Mouse (Mus musculus): ENCODE measurements around the gene Nlrp6.
A peak's percentile ranks its signal among the peaks of the same experiment; 100 is the strongest.

The Nlrp6 gene

DNA sequence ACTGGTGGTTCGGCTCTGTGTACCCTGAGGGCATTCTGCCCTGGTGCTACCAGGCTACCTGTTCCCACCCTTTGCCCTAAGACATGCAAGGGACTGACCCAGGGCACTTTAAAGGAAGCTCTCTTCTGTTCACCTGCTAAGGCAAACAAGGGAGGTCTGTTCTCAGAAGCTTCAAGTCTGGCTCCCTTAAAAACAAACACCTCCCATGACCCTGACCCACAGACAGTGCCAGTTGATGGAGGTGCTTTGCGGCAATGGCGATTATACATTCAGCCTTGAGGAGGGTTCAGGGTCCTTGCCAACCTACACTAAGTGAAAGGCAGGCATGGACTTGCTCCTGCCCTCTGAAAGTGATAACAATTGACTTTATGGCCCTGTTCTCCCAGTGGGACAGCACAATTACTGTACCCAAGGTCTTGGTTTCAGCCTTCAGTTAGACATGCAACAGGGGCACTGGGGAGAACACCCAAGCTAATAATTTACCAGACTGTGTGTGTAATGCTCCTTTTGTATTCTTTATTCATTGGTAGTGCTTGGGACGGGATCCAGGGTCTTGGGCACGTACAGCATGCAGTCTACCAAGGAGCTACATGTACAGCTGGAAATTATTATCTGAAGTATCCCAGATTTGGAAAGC is 7.7 kb upstream of the Nlrp6 start:
- DNase-seq: no peak

DNA sequence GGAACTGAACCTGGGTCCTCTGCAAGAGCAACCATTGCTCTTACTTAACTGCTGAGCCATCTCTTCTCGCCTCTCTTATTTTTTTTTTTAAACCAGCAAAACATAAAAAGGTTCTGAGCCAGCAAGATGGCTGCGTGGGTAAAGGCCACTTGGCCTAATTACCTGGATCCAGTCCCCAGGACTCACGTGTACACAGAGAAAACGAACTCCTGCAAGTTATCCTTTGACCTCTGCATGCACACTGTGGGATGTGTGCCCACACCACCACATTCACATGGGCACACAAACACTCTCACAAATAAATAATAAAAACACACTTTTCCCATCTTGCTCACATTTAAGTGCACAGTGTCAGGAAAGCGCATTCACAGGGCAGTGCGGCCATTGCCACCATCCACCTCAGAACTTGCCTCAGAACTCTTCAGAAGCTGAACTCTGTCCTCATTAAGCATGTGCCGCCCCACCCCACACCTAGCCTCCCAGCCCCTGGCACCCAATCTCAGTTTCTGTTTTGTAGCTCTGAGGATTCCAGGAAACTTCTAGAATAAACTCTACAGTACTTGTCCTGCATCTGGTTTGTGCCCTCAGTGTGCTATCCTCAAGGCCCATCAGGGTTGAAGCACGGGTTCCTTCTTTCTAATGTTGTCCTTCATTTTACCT is 6.5 kb upstream of the Nlrp6 start:
- no peak for DNase-seq

GRCm38 (mm10) chr7:140919911-140920310 is 791 bp upstream of the Nlrp6 start:
- DNase-seq: no peak

GRCm38 (mm10) chr7:140921225-140921975 is 698 bp downstream of the Nlrp6 start:
- DNase-seq: no peak

GRCm38 (mm10) chr7:140922398-140923069 is 1.8 kb downstream of the Nlrp6 start:
- peak; percentile 47 for DNase-seq

DNA sequence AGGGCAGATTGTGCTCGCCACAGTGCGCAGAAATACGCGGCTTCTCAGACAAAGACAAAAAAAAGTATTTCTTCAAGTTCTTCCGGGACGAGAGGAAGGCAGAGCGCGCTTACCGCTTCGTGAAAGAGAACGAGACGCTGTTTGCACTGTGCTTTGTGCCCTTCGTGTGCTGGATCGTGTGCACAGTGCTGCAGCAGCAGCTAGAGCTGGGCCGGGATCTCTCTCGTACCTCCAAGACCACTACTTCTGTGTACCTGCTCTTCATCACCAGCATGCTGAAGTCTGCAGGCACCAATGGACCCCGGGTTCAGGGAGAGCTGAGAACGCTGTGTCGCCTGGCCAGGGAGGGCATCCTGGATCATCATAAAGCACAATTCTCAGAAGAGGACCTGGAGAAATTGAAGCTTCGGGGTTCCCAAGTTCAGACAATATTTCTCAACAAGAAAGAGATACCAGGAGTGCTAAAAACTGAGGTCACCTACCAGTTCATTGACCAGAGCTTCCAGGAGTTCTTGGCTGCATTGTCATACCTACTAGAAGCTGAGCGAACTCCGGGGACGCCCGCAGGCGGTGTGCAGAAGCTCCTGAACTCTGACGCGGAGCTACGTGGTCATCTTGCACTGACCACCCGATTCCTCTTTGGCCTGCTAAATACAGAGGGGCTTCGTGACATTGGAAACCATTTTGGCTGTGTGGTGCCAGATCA is 2.5 kb downstream of the Nlrp6 start:
- no peak for DNase-seq

DNA sequence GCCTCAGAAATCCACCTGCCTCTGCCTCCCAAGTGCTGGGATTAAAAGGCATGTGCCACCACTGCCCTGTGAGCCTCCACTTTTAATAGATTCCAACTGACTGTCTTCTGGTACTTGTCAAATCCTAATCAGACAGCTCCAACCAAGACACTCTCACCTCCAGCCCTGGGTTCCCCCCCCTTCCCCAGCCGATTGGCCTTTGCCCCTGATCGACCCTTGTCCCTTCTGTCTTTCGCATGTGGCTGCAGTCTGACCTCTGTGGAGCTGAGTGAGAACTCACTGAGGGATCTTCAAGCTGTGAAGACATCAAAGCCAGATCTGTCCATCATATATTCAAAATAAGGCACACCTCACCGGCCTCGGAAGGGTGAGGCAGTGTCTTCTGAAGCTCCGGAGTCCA is 6.5 kb downstream of the Nlrp6 start:
- no peak for DNase-seq

DNA sequence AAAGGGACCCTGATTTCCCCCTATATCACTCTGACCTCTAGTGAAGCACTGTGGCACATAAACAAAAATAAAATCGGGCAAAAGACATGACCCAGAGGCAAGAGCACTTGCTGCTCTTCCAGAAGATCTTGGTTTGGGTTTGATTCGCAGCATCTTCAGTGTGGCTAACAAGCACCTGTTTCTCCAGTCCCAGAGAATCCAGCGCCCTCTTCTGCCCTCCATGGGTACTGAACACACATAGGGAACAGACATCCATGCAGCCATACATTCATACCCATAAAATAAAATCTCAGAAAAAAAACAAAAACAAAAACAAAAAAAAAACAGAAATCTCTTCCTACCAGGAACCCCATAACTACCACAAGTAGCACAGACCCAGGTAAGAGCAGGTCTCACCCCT is 17.7 kb downstream of the Nlrp6 start:
- DNase-seq: no peak

DNA sequence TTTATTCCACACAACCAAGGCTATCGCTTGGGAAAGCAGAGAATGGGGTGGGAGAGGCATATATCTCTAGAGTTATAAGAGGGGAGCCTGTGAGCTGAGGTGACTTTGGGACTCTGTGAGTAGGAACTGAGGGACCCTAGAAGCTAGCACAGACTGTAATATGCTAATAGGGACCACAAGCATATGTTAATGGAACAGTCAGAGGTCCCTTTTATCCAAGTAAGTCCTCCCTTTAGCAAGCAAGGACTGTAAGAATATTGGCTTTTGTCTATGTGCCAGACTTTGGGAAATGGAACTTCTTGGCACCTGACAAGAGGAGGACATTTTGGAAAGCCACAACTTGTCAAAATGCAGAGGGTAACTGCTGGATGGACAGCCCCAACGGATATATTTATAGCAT is 18.2 kb downstream of the Nlrp6 start:
- DNase-seq: no peak

DNA sequence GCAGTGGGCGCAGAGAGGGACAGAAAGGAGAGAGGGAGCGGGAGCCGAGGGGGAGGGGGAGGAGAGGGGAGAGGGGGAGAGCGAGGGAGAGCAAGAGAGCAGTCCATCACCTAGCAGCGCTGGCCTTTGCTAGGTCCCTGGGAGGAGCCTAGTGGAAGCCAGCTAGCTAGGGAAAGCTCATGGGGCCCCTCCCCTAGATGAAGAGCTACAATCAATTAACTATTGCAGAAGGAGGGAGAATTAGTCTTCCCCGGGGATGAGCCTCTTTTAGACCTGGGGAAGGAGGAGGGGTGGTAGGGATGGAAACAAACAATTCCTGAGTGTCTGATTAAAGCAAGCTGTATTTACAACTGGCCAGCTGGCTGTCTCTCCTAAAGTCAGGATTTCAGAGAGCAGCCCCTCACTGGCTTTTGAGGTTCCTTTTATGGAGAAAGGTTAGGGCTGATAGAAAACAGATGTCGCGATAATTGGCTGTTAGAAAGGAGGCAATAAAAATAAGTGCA is 19.0 kb downstream of the Nlrp6 start:
- DNase-seq: no peak

GRCm38 (mm10) chr7:140941222-140942051 is 20.7 kb downstream of the Nlrp6 start, which contains the start of gene Pgghg:
Gene Pgghg, plus strand, starts transcription at chr7:140941391.
- DNase-seq: peak; percentile 46

DNA sequence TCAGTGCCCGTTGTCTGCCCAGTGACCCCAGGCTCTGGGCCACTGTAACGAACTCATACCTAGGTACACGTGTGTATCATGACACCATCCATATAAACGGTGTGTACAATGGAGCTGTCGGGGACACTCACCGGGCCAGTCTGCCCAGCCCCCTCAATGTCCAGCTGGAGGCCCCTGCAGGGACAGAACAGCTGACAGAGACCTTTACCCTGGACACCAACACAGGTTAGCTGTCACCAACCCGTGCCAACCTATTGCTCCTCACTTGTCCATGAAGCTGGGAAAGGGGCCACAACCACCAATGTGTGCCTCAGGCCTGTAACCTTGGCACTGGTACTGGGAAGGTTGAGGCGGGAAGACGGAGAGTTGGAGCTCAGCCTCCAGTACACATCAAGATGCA is 21.6 kb downstream of the Nlrp6 start:
- DNase-seq: no peak

DNA sequence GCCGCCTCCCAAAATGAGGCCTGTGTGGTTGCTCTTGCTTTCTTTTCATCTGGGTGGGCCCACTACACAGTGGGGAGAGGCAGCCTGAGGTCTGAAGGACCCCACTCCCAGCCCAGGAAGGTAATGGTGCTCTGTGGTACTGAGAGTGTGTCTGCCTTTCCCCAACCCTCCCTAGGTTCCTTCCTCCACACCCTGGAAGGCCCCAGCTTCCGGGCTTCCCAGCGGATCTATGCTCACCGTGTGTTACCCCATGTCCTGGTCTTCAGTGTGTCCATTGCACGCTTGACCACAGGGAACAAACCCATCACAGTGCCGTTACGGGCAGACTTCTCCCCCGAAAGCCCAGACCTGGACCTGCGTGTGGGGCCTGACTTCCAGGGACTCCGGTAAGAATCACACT is 22.1 kb downstream of the Nlrp6 start:
- DNase-seq: no peak

GRCm38 (mm10) chr7:140943356-140943755 is 22.7 kb downstream of the Nlrp6 start:
- no peak for DNase-seq

GRCm38 (mm10) chr7:140944236-140944635 is 23.5 kb downstream of the Nlrp6 start:
- no peak for DNase-seq

DNA sequence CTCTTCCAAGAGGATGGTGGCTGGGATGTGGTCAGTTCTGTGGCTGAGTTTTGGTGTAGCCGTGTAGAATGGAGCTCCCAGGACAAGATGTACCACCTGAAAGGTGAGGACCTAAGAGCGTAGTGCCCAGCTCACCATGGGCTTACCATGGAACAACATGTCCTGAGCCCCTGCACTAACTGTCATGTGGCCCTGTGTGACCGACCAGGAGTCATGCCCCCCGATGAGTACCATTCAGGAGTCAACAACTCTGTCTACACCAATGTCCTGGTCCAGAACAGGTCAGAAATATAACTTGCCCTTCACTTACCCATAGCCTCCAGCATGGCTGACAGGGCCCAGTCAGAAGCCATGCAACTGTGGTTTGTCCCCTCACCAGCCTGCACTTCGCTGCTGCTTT is 24.5 kb downstream of the Nlrp6 start:
- no peak for DNase-seq

DNA sequence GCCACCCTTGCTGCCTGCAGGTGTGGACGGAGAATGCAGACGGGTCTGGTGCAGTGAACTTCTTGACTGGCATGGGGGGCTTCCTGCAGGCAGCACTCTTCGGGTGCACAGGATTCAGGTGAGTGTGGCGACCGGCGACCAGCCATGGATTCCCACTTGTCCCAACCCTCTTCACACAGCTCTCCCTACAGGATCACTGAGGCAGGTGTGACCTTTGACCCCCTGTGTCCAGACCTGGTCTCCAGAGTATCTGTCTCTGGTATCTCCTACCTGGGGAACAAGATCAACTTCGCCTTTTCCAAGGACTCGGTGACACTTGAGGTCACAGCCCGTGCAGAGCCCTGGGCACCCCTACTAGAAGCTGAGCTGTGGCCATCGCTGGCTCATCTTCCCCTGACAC is 25.6 kb downstream of the Nlrp6 start:
- DNase-seq: no peak

- DNase-seq: no peak
These were observed 26.3 kb downstream of the Nlrp6 start for GRCm38 (mm10) chr7:140946980-140947379.

GRCm38 (mm10) chr7:140948161-140948560 is 27.5 kb downstream of the Nlrp6 start:
- DNase-seq: no peak

GRCm38 (mm10) chr7:140949255-140949654 is 28.6 kb downstream of the Nlrp6 start:
- no peak for DNase-seq

- DNase-seq: no peak
These were observed 29.3 kb downstream of the Nlrp6 start, which contains the start of gene Ifitm5 for GRCm38 (mm10) chr7:140949824-140950530. Gene Ifitm5, minus strand, starts transcription at chr7:140950291.
